Mouse (Mus musculus): Measurements from ENCODE around the gene Dbndd2.

DNA sequence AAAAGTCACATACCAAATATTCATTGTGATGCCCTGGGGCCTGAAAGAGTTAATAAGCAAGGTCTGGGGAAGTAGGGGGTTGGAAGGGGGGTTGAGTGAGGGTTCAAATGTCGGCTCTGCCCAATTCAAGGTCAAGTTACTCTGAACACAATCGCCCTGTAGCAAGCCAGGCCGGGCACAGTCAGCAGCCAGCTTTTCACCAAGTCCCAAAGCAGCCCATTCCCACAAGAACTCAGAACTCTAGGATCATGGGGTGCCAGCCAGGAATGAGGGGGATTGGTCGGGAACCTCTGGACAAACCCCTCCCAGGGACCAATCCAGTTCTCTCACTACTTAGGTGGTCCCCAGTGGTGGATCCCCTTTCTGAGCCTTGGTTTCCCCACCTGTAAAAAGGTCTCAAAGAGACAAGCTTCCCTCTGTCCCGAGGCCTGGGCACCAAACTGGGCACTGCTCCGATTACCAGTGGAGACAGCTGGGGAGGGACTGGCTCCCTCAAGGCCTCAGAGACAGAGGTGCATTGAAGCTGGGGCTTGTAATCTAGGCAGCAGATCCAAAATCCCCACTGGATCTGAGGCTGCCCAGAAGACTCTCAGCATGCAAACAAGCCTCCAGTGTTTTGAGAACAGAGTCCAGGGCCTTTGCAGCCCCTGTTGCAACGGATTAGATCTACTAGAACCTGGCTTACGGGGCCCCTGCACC lies 49.5 kb upstream of the Dbndd2 start:
- TF ChIP-seq TAL1 (conservative IDR thresholded peaks at IDR 0.05; ENCODE audit: low read depth, low read length) (no peak), GATA1 (IDR thresholded peaks at IDR 0.05; ENCODE audit: borderline replicate concordance, low read length) (no peak), CTCF (IDR thresholded peaks at IDR 0.05; ENCODE audit: low read depth, low read length) (no peak), GATA2 (IDR thresholded peaks at IDR 0.05; ENCODE audit: borderline replicate concordance, low read depth, low read length) (no peak)

Data from G1E (cell line).